Mouse (Mus musculus): ENCODE results near the gene Sag. TPM values are rescaled to one million over a fixed set of nuclear protein-coding genes. Genes with fewer than 3 reads are reported as not detected.
A peak's percentile ranks its signal among the peaks of the same experiment; 100 is the strongest.

Gene Sag
- total RNA-seq, 2 experiments from 2014 or later, result 0.37 to 0.41 TPM

- no peak for DNase-seq
- intact Hi-C loops (cut with DNase I), result no loop called here
Measured at GRCm38 (mm10) chr1:87882554-87882953, 79.1 kb downstream of the Sag start.

DNA sequence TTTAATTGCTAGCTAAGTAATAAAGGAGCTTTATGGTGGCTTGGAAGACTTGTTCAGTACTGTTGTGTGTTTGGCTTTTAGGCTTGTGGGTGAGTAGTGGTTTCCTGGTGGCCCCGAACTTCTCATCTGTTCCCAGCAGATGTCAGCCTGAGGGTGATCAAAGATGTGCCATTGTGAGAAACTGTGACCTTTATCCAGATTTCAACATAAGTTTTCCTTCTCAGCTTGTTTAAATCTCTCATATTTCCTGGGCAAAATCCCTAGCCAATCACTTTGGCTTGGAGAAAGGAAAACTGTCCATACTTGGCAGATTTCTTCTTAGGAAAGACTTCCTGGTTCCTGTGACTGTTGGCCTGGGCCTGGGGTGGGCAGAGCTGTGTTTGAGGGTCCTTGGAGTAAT, 87.5 kb downstream of the Sag start:
- DNase-seq, result no peak
- intact Hi-C loops (cut with DNase I), result no loop called here

GRCm38 (mm10) chr1:87891634-87892033, 88.2 kb downstream of the Sag start:
- intact Hi-C loops (cut with DNase I), result no loop called here
- DNase-seq, result peak in 1 of 2 experiments; percentile 35

GRCm38 (mm10) chr1:87892499-87892898, 89.0 kb downstream of the Sag start:
- intact Hi-C loops (cut with DNase I), result no loop called here
- no peak for DNase-seq

DNA sequence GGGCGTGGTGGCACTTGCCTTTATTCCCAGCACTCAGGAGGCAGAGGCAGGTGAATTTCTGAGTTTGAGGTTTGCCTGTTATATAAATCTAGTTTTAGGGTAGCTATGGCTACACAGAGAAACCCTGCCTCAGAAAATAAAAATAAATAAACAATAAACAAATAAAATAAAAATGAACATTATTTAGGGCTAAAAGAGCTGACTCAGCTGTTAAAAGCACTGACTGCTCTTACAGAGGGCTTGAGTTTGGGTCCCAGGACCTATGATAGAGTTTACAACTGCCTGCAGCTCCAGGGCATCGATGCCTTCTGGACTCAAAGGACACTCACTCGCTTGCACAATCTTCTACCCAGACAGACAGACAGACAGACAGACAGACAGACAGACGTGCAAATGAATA, 89.9 kb downstream of the Sag start:
- no peak for DNase-seq
- intact Hi-C loops (cut with DNase I), result no loop called here

Other genes with a start within 250 kb of the Sag start
- under 1 TPM; 0.32 to 0.36 TPM for gene Ngef, start 229.8 kb upstream of the Sag start, total RNA-seq (2021)
- gene Inpp5d, start 183.4 kb upstream of the Sag start, total RNA-seq (2021), result 10 to 100 TPM; 13.6 to 17.4 TPM
- gene Atg16l1, start 47.8 kb upstream of the Sag start, total RNA-seq (2021), result 10 to 100 TPM; 25.6 to 27.9 TPM
- gene Dgkd, start 49.6 kb downstream of the Sag start, total RNA-seq (2021), result 10 to 100 TPM; 56.9 to 62.1 TPM
- gene Usp40, start 204.9 kb downstream of the Sag start, total RNA-seq (2021), result 10 to 100 TPM; 23.7 to 24.6 TPM

Measured in heart, postnatal 10 days (tissue).